ENCODE assay signal across 8 mouse cellular contexts in genomic region chr1:178320723-178321590, GRCm38 (mm10). TPM values are rescaled to one million over a fixed set of nuclear protein-coding genes. Genes with fewer than 3 reads are reported as not detected.
DNase-seq lines count a peak whose midpoint lies in the region; ATAC-seq lines count a peak whose summit lies in the region.

No protein-coding gene starts in this region.

- no peak for ATAC-seq in lung, embryonic 16.5 days (ENCODE audit: low read depth)
- ATAC-seq in embryonic facial prominence, embryonic 11.5 days (replicated peaks; ENCODE audit: insufficient number of reproducible peaks, low FRiP score, low TSS enrichment, low read depth): no peak
- ATAC-seq in neural tube, embryonic 14.5 days (ENCODE audit: low read depth): no peak

- H3K4me1 ChIP-seq in lung, embryonic 16.5 days (replicated peaks; ENCODE audit: control insufficient read depth, insufficient read depth, low read length): peaks cover 20% of the 10 kb centered on the region
- H3K4me1 ChIP-seq in embryonic facial prominence, embryonic 11.5 days (ENCODE audit: control insufficient read depth, insufficient read depth, low read length): no peaks in the 10 kb centered on the region
- peaks cover 20% of the 10 kb centered on the region for H3K4me1 ChIP-seq in limb, embryonic 10.5 days
- peaks cover 26% of the 10 kb centered on the region for H3K4me1 ChIP-seq in neural tube, embryonic 14.5 days (ENCODE audit: control insufficient read depth, insufficient read depth, low read length)

- H3K27ac ChIP-seq in lung, embryonic 16.5 days (ENCODE audit: low read length): peak overlapping the region; percentile 99; the same call in 1 of the 2 replicates
- no peak overlapping the region for H3K27ac ChIP-seq in embryonic facial prominence, embryonic 11.5 days (replicated peaks; ENCODE audit: low read depth, low read length)
- H3K27ac ChIP-seq in limb, embryonic 10.5 days: peak overlapping the region; percentile 100; the same call in 1 of the 2 replicates
- H3K27ac ChIP-seq in neural tube, embryonic 14.5 days (ENCODE audit: low read depth, low read length): peak overlapping the region; percentile 100; the same call in 1 of the 2 replicates

- H3K36me3 ChIP-seq in lung, embryonic 16.5 days (ENCODE audit: control insufficient read depth, insufficient read depth, low read length): peaks cover 29% of the 10 kb centered on the region
- H3K36me3 ChIP-seq in embryonic facial prominence, embryonic 11.5 days (replicated peaks; ENCODE audit: control insufficient read depth, insufficient read depth, low read depth, low read length): peaks cover 4% of the 10 kb centered on the region; the same call in 1 of the 2 replicates
- peaks cover 56% of the 10 kb centered on the region for H3K36me3 ChIP-seq in limb, embryonic 10.5 days
- peaks cover 21% of the 10 kb centered on the region for H3K36me3 ChIP-seq in neural tube, embryonic 14.5 days (ENCODE audit: control insufficient read depth, insufficient read depth, low read length)

- DNase-seq in lung, adult 18-20 months: no peak
- DNase-seq in embryonic facial prominence, embryonic 11.5 days (ENCODE audit: low spot score): peak; percentile 45
- peak; percentile 36 for DNase-seq in limb, embryonic 10.5 days (ENCODE audit: low spot score)
- DNase-seq in cerebellum, postnatal 4 days (ENCODE audit: low spot score in 2 of 2): no peak
- DNase-seq in right cerebral cortex, adult 2 months (ENCODE audit: low spot score in 2 of 2): no peak
- DNase-seq in layer of hippocampus, adult 11-12 months (ENCODE audit: low spot score): no peak

- H3K27me3 ChIP-seq in lung, embryonic 16.5 days (ENCODE audit: control insufficient read depth, insufficient read depth, low read depth, low read length): no peaks in the 10 kb centered on the region
- H3K27me3 ChIP-seq in embryonic facial prominence, embryonic 11.5 days (ENCODE audit: control insufficient read depth, insufficient read depth, low read length): no peaks in the 10 kb centered on the region
- H3K27me3 ChIP-seq in limb, embryonic 10.5 days (ENCODE audit: low read depth, poor library complexity, severe bottlenecking): no peaks in the 10 kb centered on the region
- H3K27me3 ChIP-seq in neural tube, embryonic 14.5 days (ENCODE audit: control insufficient read depth, insufficient read depth, low read length): no peaks in the 10 kb centered on the region

- H3K9me3 ChIP-seq in lung, embryonic 16.5 days (ENCODE audit: control insufficient read depth, low read length): no peaks in the 10 kb centered on the region
- no peaks in the 10 kb centered on the region for H3K9me3 ChIP-seq in embryonic facial prominence, embryonic 11.5 days (replicated peaks; ENCODE audit: control insufficient read depth, low read length)
- no peaks in the 10 kb centered on the region for H3K9me3 ChIP-seq in limb, embryonic 10.5 days (replicated peaks)
- H3K9me3 ChIP-seq in neural tube, embryonic 14.5 days (ENCODE audit: control insufficient read depth, low read length): no peaks in the 10 kb centered on the region

- peak overlapping the region; percentile 67 for H3K4me3 ChIP-seq in lung, embryonic 16.5 days (ENCODE audit: low read length)
- H3K4me3 ChIP-seq in embryonic facial prominence, embryonic 11.5 days (ENCODE audit: low read depth, low read length): no peak overlapping the region
- H3K4me3 ChIP-seq in limb, embryonic 10.5 days: peak overlapping the region; percentile 70; the same call in 1 of the 2 replicates
- peak overlapping the region; percentile 64 for H3K4me3 ChIP-seq in neural tube, embryonic 14.5 days (ENCODE audit: low read depth, low read length)

- WGBS in lung, embryonic 16.5 days: 25% methylated on average over 5 of the region's 5 CpGs
- WGBS in embryonic facial prominence, embryonic 11.5 days: 48% methylated on average over 5 of the region's 5 CpGs
- WGBS in limb, embryonic 10.5 days: 48% methylated on average over 5 of the region's 5 CpGs
- 46% methylated on average over 5 of the region's 5 CpGs for WGBS in neural tube, embryonic 14.5 days

- H3K9ac ChIP-seq in lung, embryonic 16.5 days (ENCODE audit: low read length): peak overlapping the region; percentile 86
- H3K9ac ChIP-seq in embryonic facial prominence, embryonic 11.5 days (replicated peaks; ENCODE audit: low read length): no peak overlapping the region; the same call in 1 of the 2 replicates
- H3K9ac ChIP-seq in neural tube, embryonic 14.5 days (replicated peaks; ENCODE audit: low read depth, low read length): peak overlapping the region; percentile 83; the same call in 1 of the 2 replicates

- peak overlapping the region; percentile 67 for H3K4me2 ChIP-seq in lung, embryonic 16.5 days (ENCODE audit: low read depth, low read length)
- peak overlapping the region; percentile 44; the same call in 1 of the 2 replicates for H3K4me2 ChIP-seq in embryonic facial prominence, embryonic 11.5 days (ENCODE audit: low read depth, low read length)
- H3K4me2 ChIP-seq in neural tube, embryonic 14.5 days (ENCODE audit: low read depth, low read length): peak overlapping the region; percentile 94

RNA-seq across cellular contexts. Expression of gene Cox20, which starts 2.0 kb away (rescaled TPM):
- polyA plus RNA-seq in lung, embryonic 16.5 days (2015; fragmentation: Nextera tagmentation; extraction: Ambion mirVana): 113 and 141 TPM in 2 replicates
- polyA plus RNA-seq in embryonic facial prominence, embryonic 11.5 days (2014; fragmentation: Nextera tagmentation; extraction: Ambion mirVana): 106 and 120 TPM in 2 replicates
- 75.7 and 88.5 TPM in 2 replicates for polyA plus RNA-seq in limb, embryonic 10.5 days (2016; fragmentation: Nextera tagmentation; extraction: Ambion mirVana)
- polyA plus RNA-seq in neural tube, embryonic 14.5 days (2014; fragmentation: Nextera tagmentation; extraction: Ambion mirVana): 105 and 107 TPM in 2 replicates

RNA-seq across cellular contexts. Expression of gene Hnrnpu, which starts 16.6 kb away (rescaled TPM):
- polyA plus RNA-seq in lung, embryonic 16.5 days (2015; fragmentation: Nextera tagmentation; extraction: Ambion mirVana): 209 and 239 TPM in 2 replicates
- 823 and 953 TPM in 2 replicates for polyA plus RNA-seq in embryonic facial prominence, embryonic 11.5 days (2014; fragmentation: Nextera tagmentation; extraction: Ambion mirVana)
- 608 TPM in 2 replicates for polyA plus RNA-seq in limb, embryonic 10.5 days (2016; fragmentation: Nextera tagmentation; extraction: Ambion mirVana)
- polyA plus RNA-seq in neural tube, embryonic 14.5 days (2014; fragmentation: Nextera tagmentation; extraction: Ambion mirVana): 267 and 325 TPM in 2 replicates

Comparison
In these comparisons a context has a peak if more than half of its experiments do, and no peak if none do; other contexts are left out.
1. H3K4me2 ChIP-seq: peak in every context shown above with its lines; median percentile 94 in neural tube, embryonic 14.5 days; 67 in lung, embryonic 16.5 days; 44 in embryonic facial prominence, embryonic 11.5 days.
2. DNase-seq: peak in embryonic facial prominence, embryonic 11.5 days (single experiment) and limb, embryonic 10.5 days (single experiment); none in lung, adult 18-20 months (0 of 2), cerebellum, postnatal 4 days (0 of 2), right cerebral cortex, adult 2 months (0 of 2) and layer of hippocampus, adult 11-12 months (single experiment).